Mouse (Mus musculus) T-helper 17 cell (primary cell): Measurements from ENCODE around the gene Mef2a.
"Not testable (repeated sequence)": the region's sequence is repeated elsewhere in the genome, so short reads cannot be mapped to it uniquely, and the experiment has no call there.

Source experiments
- in situ Hi-C, 2 experiments: fragments of 300-600 bp; cut with MboI, MseI; formaldehyde crosslinking; loops; 1 replicate in 1 of 2; 2 replicates in 1 of 2; pipeline ENCODE4 v1.15.1; 2025; ENCODE audit warnings: high pct_unique_total_duplicates in 2 of 2

Gene Mef2a

DNA sequence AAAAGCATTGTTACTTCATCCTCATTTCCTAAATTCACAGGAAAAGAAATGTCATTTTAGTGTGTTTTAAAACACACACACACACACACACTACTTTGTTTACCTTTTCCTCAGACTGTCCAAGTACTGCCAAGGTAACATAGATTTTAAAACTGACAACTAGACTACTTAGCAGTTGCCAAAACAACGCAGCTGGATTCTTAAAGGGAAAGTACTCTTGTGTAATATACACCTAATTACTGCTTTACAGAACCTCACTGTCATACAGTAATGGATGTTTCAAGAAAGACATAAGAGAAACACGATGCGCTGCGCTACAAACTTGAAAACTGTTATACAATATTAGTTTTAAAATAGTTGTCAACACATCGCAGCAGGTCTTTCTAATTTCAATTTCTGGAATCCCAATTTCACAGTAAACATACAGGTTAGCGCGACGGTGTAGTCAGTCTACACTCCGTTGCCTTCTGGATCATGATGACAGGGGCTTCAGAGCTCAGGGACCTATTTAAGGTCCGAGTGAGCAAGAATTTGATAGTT lies 1.2 kb downstream of the Mef2a start:
- in situ Hi-C loops = loop anchor here (10.0 to 25.0 kb wide), 2 partner anchors 134 to 253 kb away; no protein-coding TSS in a partner anchor

- in situ Hi-C loops = loop anchor here (5.0 to 25.0 kb wide), 4 partner anchors 73 to 1675 kb away; partner anchors contain the start of gene Tm2d3 (in 1 of the 2)
Observed at GRCm38 (mm10) chr7:67369645-67370044, 3.0 kb downstream of the Mef2a start.

DNA sequence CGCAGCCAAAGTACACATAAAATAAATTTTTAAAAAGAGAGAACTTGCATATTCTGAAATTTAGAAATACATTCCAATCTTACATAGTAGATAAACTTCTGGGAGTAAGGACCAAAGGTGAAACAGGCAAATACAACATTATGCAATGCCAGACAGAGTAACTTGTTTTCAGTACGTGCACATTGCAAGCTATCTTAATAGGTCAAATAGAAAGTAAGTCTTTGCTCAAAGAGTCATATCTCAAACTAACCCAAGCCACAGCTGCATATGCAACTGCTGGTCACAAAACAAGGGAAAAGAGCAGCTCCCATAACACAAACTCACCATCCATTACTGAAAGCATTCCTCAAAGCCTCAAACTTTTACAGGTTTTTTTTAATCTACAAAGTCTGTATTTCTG lies 4.3 kb downstream of the Mef2a start:
- in situ Hi-C loops = loop anchor here (5.0 to 25.0 kb wide), 3 partner anchors 74 to 1674 kb away; partner anchors contain the start of gene Tm2d3 (in 1 of the 2)

DNA sequence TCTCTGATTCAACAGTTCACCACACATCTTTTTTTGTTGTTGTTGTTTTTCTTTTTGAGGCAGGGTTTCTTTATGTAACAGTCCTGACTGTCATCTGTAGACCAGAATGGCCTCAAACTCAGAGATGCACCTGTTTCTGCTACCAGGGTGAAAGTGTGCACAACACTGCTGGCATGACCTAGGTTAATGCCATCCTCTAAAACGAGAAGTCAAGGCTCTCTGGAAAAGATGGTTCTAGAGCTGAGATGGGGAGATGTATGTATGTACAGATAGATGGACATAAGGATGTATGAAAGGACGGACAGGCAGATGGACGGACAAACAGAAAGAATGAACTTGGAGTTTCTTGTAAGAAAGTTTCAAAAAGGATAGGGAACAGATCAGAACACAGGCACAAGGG lies 12.1 kb downstream of the Mef2a start:
- in situ Hi-C loops = loop anchor here in 1 of 2 experiments (10.0 to 25.0 kb wide), 2 partner anchors 123 to 1666 kb away; partner anchors contain the start of gene Tm2d3

DNA sequence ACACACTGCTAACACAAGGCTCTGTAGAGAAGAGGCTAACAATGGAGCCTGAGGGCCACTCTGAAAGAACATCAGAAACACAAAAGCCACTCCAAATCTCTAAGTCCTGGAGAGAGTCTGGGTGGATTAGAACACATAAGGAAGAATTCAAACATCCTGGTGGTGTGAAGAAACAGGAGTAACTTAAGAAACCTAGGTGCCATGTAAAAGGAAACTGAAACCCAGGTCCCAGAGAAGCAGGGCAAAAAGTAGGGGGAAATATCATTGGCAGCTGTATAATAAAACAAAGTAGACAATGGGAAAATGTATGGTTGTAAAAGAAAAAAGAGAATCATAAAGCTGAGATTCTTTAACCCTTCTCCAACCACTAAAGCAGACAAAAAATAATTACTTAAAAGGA lies 12.8 kb downstream of the Mef2a start:
- in situ Hi-C loops = loop anchor here (10.0 to 25.0 kb wide), 4 partner anchors 115 to 1665 kb away; partner anchors contain the start of gene Tm2d3 (in 1 of the 2)

- in situ Hi-C loops = loop anchor here (10.0 to 25.0 kb wide), 3 partner anchors 111 to 541 kb away; no protein-coding TSS in a partner anchor
Observed at GRCm38 (mm10) chr7:67355870-67356269, 16.8 kb downstream of the Mef2a start.

DNA sequence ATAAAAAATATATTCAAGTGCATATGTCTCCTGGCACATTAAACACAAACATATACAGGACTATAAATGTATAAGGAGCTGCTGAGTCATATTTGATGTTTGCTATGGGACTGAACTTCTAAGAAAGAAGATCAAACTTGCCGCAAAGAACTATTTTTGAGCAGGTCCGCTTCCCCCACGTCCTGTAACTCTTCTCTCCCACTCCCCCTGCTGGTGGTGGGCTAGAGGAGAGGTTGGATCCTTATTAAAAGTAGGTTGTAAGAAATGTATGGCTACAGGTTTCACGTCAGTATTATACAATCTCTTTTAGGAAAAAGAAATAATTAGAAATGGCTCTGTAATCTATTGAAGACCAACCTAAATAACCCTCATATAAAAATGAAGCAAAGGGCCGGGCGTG lies 19.0 kb downstream of the Mef2a start:
- in situ Hi-C loops = loop anchor here (10.0 to 25.0 kb wide), 3 partner anchors 109 to 539 kb away; no protein-coding TSS in a partner anchor

DNA sequence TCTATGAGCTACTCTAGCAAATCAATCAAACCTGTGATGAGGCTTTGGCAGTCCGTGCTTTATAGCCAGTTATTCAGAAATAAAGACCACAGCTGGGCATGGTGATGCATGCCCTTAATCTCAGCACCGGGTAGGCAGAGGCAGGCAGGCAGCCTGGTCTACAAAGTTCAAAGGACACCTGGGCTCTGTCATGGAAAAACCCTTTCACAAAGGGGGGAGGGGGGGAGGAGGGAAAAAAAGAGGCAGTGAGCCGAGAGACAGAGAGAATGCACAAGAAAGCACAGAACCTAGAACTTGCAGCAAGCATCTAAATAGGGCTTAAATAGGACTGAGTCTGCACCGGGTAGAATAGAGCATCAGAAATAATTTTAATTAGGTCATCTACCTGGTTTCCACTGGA lies 19.7 kb downstream of the Mef2a start:
- in situ Hi-C loops = loop anchor here (10.0 to 25.0 kb wide), 3 partner anchors 108 to 538 kb away; no protein-coding TSS in a partner anchor

GRCm38 (mm10) chr7:67344443-67344842 lies 28.2 kb downstream of the Mef2a start:
- in situ Hi-C loops = loop anchor here in 1 of 2 experiments (5.0 kb wide), 1 partner anchor 288 kb away; no protein-coding TSS in a partner anchor

DNA sequence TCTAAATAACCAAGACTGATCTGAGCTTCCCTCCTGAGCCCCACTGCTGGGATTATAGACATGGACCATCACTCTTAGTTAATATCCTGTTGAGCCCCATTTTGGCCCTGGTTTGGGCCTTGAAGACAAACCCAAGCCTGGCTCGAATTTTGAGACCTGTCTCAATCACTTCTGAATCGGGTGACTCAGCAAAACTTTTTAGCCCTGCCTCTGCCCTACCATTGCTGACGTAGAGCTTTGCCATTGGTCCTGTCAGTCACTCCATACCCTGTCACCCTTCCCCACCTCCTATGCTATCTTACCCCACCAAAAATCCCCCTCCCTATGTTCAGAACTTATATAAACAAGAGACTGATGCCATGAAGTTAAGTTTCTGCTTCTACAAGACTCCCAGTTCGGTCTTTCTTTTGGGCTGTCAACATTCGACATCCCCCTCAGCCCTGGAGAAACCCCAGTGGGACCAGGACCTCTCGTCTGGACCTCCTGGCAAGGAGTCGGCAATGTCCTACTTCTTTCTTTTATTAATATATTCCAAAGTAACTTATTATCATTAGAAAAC lies 30.5 kb downstream of the Mef2a start:
- in situ Hi-C loops = loop anchor here in 1 of 2 experiments (5.0 kb wide), 1 partner anchor 290 kb away; no protein-coding TSS in a partner anchor

DNA sequence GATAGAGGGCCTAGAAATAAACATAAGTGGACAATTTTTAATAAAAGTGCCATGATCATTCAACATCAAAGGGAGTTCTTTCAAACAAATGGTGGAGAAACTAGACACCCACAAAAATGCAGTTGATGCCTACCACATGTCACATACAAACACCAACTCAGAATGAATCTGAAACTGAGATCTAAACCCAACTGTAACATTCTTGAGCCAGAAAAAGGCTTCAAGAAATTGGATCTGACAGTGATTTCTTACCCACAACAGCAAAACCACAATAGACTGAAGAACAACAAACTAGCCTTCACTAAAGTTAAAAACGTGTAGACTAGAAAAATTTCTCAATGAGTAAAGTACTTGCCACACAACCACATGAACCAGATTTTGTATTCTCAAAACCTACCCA lies 52.3 kb downstream of the Mef2a start:
- in situ Hi-C loops = no loop called here

DNA sequence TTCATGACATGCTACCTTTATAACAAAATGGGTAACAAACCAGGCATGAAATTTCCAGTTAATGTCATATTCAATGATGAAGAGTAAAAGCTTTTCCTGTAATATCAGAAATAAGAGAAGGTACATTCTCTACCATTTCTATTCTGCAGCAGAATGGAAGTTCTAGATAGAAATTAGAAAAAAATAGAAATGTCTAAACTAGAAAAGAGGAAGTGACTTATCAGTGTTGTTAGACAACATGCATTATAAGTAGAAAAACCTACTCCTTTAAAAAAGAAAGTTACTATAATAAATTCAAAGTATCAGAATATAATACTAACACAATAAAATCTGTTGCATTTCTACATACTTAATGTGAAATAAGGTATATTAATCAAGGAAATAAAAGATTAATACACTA lies 54.0 kb downstream of the Mef2a start:
- in situ Hi-C loops = no loop called here

GRCm38 (mm10) chr7:67313200-67313599 lies 59.5 kb downstream of the Mef2a start:
- in situ Hi-C loops = no loop called here

- in situ Hi-C loops = no loop called here
Observed at GRCm38 (mm10) chr7:67310151-67310550, 62.5 kb downstream of the Mef2a start.

DNA sequence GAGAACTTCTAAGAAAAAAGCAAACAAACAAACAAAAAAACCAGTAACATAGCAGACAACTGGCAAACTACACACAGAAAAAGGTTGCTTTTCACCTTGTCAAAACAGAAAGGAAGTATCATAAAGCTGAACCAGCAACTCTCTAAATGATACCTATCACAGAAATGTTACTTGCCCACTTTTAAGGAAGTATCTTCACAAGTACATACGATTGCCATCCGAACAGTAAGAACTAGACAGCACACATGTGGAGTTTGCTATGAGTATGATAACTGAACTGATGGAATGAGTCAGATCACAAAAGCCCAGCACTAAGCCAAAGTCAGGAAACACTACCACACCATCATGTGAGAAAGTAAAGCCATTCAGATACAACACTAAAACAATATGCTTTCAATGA lies 64.6 kb downstream of the Mef2a start:
- in situ Hi-C loops = no loop called here

DNA sequence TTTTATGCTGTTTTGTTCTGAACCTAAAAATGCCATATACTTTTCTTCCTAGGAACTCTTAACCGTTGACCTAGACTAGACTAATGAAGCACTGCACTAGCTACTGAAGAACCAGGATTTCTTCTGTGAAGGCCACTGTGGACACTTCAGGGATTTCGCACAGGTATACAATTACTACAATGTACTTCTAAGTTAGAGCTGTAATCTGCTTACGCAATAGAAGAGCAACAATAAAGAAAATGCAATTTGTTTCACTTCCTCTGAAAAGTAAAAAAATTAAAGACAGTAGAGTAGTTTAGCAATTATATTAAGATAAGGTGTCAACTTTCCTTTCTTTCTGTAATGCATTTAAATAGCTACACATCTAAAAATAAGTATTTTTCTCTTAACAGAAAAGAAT lies 65.6 kb downstream of the Mef2a start:
- in situ Hi-C loops = no loop called here

DNA sequence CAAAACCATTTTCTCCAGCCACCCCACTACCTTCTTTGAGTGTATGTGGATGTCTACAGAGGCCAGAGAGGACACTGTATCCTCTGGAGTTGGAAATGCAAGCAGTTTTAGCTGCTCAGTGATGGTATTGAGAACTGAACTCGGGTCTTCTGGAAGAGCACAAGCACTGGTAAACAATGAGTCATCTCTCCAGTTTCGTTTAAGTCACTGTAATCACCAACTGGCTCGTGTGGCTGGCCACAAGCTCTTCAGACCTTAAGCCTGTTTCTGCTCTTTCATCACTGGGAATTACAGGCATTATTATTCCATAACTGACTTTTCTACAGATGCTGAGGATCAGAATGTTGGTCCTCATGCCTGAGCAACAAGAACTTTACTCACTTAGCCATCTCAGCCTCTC lies 67.7 kb downstream of the Mef2a start:
- in situ Hi-C loops = no loop called here

GRCm38 (mm10) chr7:67296419-67296818 lies 76.2 kb downstream of the Mef2a start:
- in situ Hi-C loops = no loop called here

GRCm38 (mm10) chr7:67291356-67291755 lies 81.3 kb downstream of the Mef2a start:
- in situ Hi-C loops = no loop called here

GRCm38 (mm10) chr7:67287456-67287855 lies 85.2 kb downstream of the Mef2a start:
- in situ Hi-C loops = no loop called here

- in situ Hi-C loops = no loop called here
Observed at GRCm38 (mm10) chr7:67283581-67283980, 89.1 kb downstream of the Mef2a start.

DNA sequence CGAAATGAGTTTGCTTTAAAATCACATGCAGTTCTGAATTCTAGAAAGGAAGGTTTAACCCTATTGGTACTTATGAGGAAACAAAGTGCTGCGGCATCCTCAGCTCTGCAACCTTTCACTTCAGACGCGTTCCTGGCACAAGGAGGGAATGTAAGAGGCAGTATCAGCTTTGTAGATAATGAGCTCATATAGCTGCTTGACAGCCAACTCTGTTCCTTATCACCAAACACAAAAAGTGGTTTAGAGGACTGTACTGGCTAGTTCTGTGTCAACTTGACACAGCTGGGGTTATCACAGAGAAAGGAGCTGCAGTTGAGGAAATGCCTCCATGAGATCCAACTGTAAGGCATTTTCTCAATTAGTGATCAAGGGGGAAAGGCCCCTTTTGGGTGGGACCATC lies 102.2 kb downstream of the Mef2a start:
- in situ Hi-C loops = not testable (repeated sequence)
